9 mouse cellular contexts compared by ENCODE assay signal in genomic region chr15:80266281-80266680, GRCm38 (mm10). TPM values are rescaled to one million over a fixed set of nuclear protein-coding genes. Genes with fewer than 3 reads are reported as not detected.
DNase-seq lines count a peak whose midpoint lies in the region; TF ChIP-seq lines count a peak whose summit lies in the region.
"Had no signal": no experiment of that assay in that cellular context is flagged by ENCODE, and none has a peak within 500 bp of the region (broad histone marks: within the 10 kb centered on the region; RNA-seq: fewer than 3 reads in every experiment).

No protein-coding gene starts in this region.

- no peak overlapping the region for H3K9ac ChIP-seq in MEL (ENCODE audit: control insufficient read depth, low read depth, low read length, poor library complexity, severe bottlenecking)
- H3K9ac ChIP-seq: heart, embryonic 15.5 days had no signal

- H3K27ac ChIP-seq in MEL (ENCODE audit: control insufficient read depth, low read depth, low read length): no peak overlapping the region
- no peak overlapping the region for H3K27ac ChIP-seq in gastrocnemius, adult 2 months
- H3K27ac ChIP-seq in olfactory bulb, adult 2 months (ENCODE audit: insufficient read depth, low read depth, low read length): no peak overlapping the region
- H3K27ac ChIP-seq: heart, embryonic 15.5 days had no signal

- no peak for TF ChIP-seq EP300 in MEL (IDR thresholded peaks at IDR 0.05; ENCODE audit: low read depth in 1 of 2, low read length in 2 of 2)

- H3K79me2 ChIP-seq in C2C12 (ENCODE audit: control insufficient read depth, insufficient read depth) (peaks cover 28% of the 10 kb centered on the region), MEL (ENCODE audit: control insufficient read depth, insufficient read depth, low read length, poor library complexity) (peaks cover 14% of the 10 kb centered on the region)

- peak; percentile 93 for TF ChIP-seq RAD21 in MEL (IDR thresholded peaks at IDR 0.05; ENCODE audit: low read depth, low read length)

- H3K4me3 ChIP-seq in C2C12 (ENCODE audit: insufficient read depth, poor library complexity, severe bottlenecking) (no peak overlapping the region), MEL (ENCODE audit: control insufficient read depth in 1 of 2, insufficient read depth in 1 of 2, low read depth in 2 of 2, low read length in 2 of 2) (no peak overlapping the region)
- H3K4me3 ChIP-seq in gastrocnemius, adult 2 months: no peak overlapping the region
- H3K4me3 ChIP-seq in olfactory bulb, adult 2 months (ENCODE audit: insufficient read depth, low read depth, low read length): no peak overlapping the region
- H3K4me3 ChIP-seq: heart, embryonic 15.5 days had no signal

- peaks cover 17% of the 10 kb centered on the region for H3K79me3 ChIP-seq in C2C12 (ENCODE audit: low read depth)

- H3K9me3 ChIP-seq in MEL (replicated peaks; ENCODE audit: insufficient read depth, low read length): no peaks in the 10 kb centered on the region
- H3K9me3 ChIP-seq: heart, embryonic 15.5 days had no signal

- H3K36me3 ChIP-seq in C2C12 (ENCODE audit: control insufficient read depth, insufficient read depth) (peaks cover 12% of the 10 kb centered on the region), MEL (ENCODE audit: control insufficient read depth in 1 of 2, insufficient read depth in 2 of 2, low read length in 2 of 2) (no peaks in the 10 kb centered on the region; a peak in 1 of 4 replicates)
- H3K36me3 ChIP-seq: heart, embryonic 15.5 days had no signal

- 0% methylated on average over 2 of the region's 2 CpGs for WGBS in olfactory bulb, adult 2 months

- DNase-seq in MEL (ENCODE audit: low read depth, low spot score): peak; percentile 83
- DNase-seq in cerebellum, postnatal 10 days: peak; percentile 92 to 94
- peak; percentile 72 for DNase-seq in gastrocnemius, adult 2 months
- DNase-seq in kidney, postnatal 10 days: peak; percentile 90
- DNase-seq in lung, adult 18-20 months: peak; percentile 73 to 76
- peak; percentile 55 for DNase-seq in yolk sac, embryonic 10.5 days (ENCODE audit: low spot score)

- TF ChIP-seq CTCF in C2C12 (IDR thresholded peaks at IDR 0.05; ENCODE audit: control insufficient read depth, insufficient read depth, insufficient read length): peak; percentile 93
- peak; percentile 90 to 97 (median 94) for TF ChIP-seq CTCF in MEL (IDR thresholded peaks at IDR 0.05 in 2 of 3, conservative IDR thresholded peaks at IDR 0.05 in 1 of 3; ENCODE audit: control insufficient read depth in 1 of 3, insufficient read depth in 1 of 3, low read depth in 2 of 3, low read length in 3 of 3, poor library complexity in 1 of 3, severe bottlenecking in 1 of 3)
- TF ChIP-seq CTCF in gastrocnemius, adult 2 months (IDR thresholded peaks at IDR 0.05): peak; percentile 83
- 0 out of 2 replicates have a peak, but pooled peaks have one; percentile 7 for TF ChIP-seq CTCF in olfactory bulb, adult 2 months (IDR thresholded peaks at IDR 0.05; ENCODE audit: insufficient read depth, low read depth, low read length)

- TF ChIP-seq POLR2A in MEL (IDR thresholded peaks at IDR 0.05; ENCODE audit: control insufficient read depth in 1 of 2, insufficient read depth in 1 of 2, low read depth in 1 of 2, low read length in 2 of 2, poor library complexity in 1 of 2): no peak
- no peak for TF ChIP-seq POLR2A in olfactory bulb, adult 2 months (IDR thresholded peaks at IDR 0.05; ENCODE audit: insufficient read depth, low read depth, low read length)

- H3K27me3 ChIP-seq in C2C12 (ENCODE audit: control insufficient read depth, insufficient read depth, insufficient read length) (peaks cover 5% of the 10 kb centered on the region), MEL (ENCODE audit: control insufficient read depth in 1 of 2, insufficient read depth in 2 of 2, low read length in 2 of 2) (peaks cover 0 to 1% of the 10 kb centered on the region in 2 experiments; a peak in 1 of 4 replicates)

- H3ac ChIP-seq in C2C12 (ENCODE audit: control insufficient read depth, insufficient read length, low read depth): no peak overlapping the region

- intact Hi-C loops in gastrocnemius, adult 2 months (cut with DNase I): loop anchor here (5.0 kb wide), 1 partner anchor 426 kb away; no protein-coding TSS in a partner anchor

- H3K4me1 ChIP-seq in MEL (ENCODE audit: control insufficient read depth in 1 of 2, insufficient read depth in 2 of 2, low read length in 2 of 2): no peaks in the 10 kb centered on the region; a peak in 1 of 4 replicates
- H3K4me1 ChIP-seq in olfactory bulb, adult 2 months (ENCODE audit: control insufficient read depth, insufficient read depth, low read length): peaks cover 8% of the 10 kb centered on the region

TF ChIP-seq in C2C12, 6 proteins besides CTCF, POLR2A, EP300 and RAD21:
- TF ChIP-seq MYOD1 (IDR thresholded peaks at IDR 0.05; ENCODE audit: control insufficient read depth, insufficient read length, low read depth): no peak
- TF ChIP-seq MAX (IDR thresholded peaks at IDR 0.05): peak; percentile 81
- peak; percentile 59 for TF ChIP-seq USF1 (IDR thresholded peaks at IDR 0.05; ENCODE audit: low read depth)

TF ChIP-seq in MEL, 35 proteins besides CTCF, POLR2A, EP300 and RAD21:
- TF ChIP-seq CHD2 (IDR thresholded peaks at IDR 0.05; ENCODE audit: low read length): no peak
- no peak for TF ChIP-seq RCOR1 (IDR thresholded peaks at IDR 0.05; ENCODE audit: low read depth, low read length)
- no peak for TF ChIP-seq MEF2A (IDR thresholded peaks at IDR 0.05; ENCODE audit: extremely low read depth, insufficient replicate concordance, low read depth, low read length, poor library complexity, severe bottlenecking)
- TF ChIP-seq ZC3H11A (IDR thresholded peaks at IDR 0.05; ENCODE audit: low read depth, low read length): peak; percentile 69
- TF ChIP-seq SIN3A (IDR thresholded peaks at IDR 0.05; ENCODE audit: low read length): peak; percentile 50
- peak; percentile 46; the same call in 1 of the 2 replicates for TF ChIP-seq HCFC1 (IDR thresholded peaks at IDR 0.05; ENCODE audit: low read depth, low read length)
- peak; percentile 88; the same call in 1 of the 2 replicates for TF ChIP-seq MYC (IDR thresholded peaks at IDR 0.05; ENCODE audit: low read depth, low read length)
- peak; percentile 84 for TF ChIP-seq SMC3 (IDR thresholded peaks at IDR 0.05; ENCODE audit: low read depth, low read length)
- TF ChIP-seq POLR2AphosphoS2 (IDR thresholded peaks at IDR 0.05; ENCODE audit: low read length): no peak
- 0 out of 2 replicates have a peak, but pooled peaks have one; percentile 25 for TF ChIP-seq ELF1 (IDR thresholded peaks at IDR 0.05; ENCODE audit: low read depth, low read length)
- peak; percentile 77 for TF ChIP-seq USF1 (IDR thresholded peaks at IDR 0.05; ENCODE audit: low read depth, low read length)
- TF ChIP-seq GATA1 (IDR thresholded peaks at IDR 0.05; ENCODE audit: low read depth, low read length): no peak
- peak; percentile 86 for TF ChIP-seq MAX (IDR thresholded peaks at IDR 0.05; ENCODE audit: low read length)
- TF ChIP-seq POLR2AphosphoS5 (IDR thresholded peaks at IDR 0.05; ENCODE audit: borderline replicate concordance, low read depth, low read length): no peak
- TF ChIP-seq ZNF384 (IDR thresholded peaks at IDR 0.05; ENCODE audit: low read depth, low read length): peak; percentile 20; the same call in 1 of the 2 replicates
- TF ChIP-seq CHD1 (IDR thresholded peaks at IDR 0.05; ENCODE audit: low read depth, low read length): no peak
- no peak for TF ChIP-seq UBTF (IDR thresholded peaks at IDR 0.05; ENCODE audit: borderline replicate concordance, insufficient read depth, low read depth, low read length)
- TF ChIP-seq NRF1 (IDR thresholded peaks at IDR 0.05; ENCODE audit: insufficient read depth, low read depth, low read length, poor library complexity, severe bottlenecking): no peak

RNA-seq across cellular contexts. Expression of gene Rps19bp1, which starts 2.2 kb away (rescaled TPM):
- 223 TPM for polyA plus RNA-seq in C2C12 (2012; fragmentation: generic; extraction: Trizol)
- total RNA-seq in MEL (2012; rRNA removed): 59.7 and 78.9 TPM in 2 replicates
- polyA plus RNA-seq in MEL (2012; ENCODE audit: insufficient read depth in 1 of 2, insufficient read length in 2 of 2, low read depth in 1 of 2, low replicate concordance in 2 of 2, missing spikeins in 1 of 2): 100 to 1,000 TPM in 1 of 2 experiments, not detected in 1; 155 TPM
- 10 to 100 TPM; 11.3 to 16.0 TPM for total RNA-seq in gastrocnemius, adult 2 months (2021)
- not detected in 2 replicates for polyA plus RNA-seq in olfactory bulb, adult 2 months (2012; ENCODE audit: insufficient read depth, insufficient read length, low replicate concordance, missing spikeins)

RNA-seq across cellular contexts. Expression of gene Atf4, which starts 11.3 kb away (rescaled TPM):
- polyA plus RNA-seq in C2C12 (2012; fragmentation: generic; extraction: Trizol) (507 TPM), MEL (2012; ENCODE audit: insufficient read depth in 1 of 2, insufficient read length in 2 of 2, low read depth in 1 of 2, low replicate concordance in 2 of 2, missing spikeins in 1 of 2) (100 to 1,000 TPM in 1 of 2 experiments, 10 to 100 TPM in 1; 85.1 to 444 TPM)
- total RNA-seq in MEL (2012; rRNA removed): 351 and 459 TPM in 2 replicates
- 100 to 1,000 TPM; 146 to 171 TPM for total RNA-seq in gastrocnemius, adult 2 months (2021)
- not detected in 2 replicates for polyA plus RNA-seq in olfactory bulb, adult 2 months (2012; ENCODE audit: insufficient read depth, insufficient read length, low replicate concordance, missing spikeins)

RNA-seq across cellular contexts. Expression of gene Cacna1i, which starts 20.8 kb away (rescaled TPM):
- polyA plus RNA-seq in C2C12 (2012; fragmentation: generic; extraction: Trizol) (not detected), MEL (2012; ENCODE audit: insufficient read depth in 1 of 2, insufficient read length in 2 of 2, low read depth in 1 of 2, low replicate concordance in 2 of 2, missing spikeins in 1 of 2) (not detected)
- total RNA-seq in MEL (2012; rRNA removed): not detected in 2 replicates
- under 1 TPM; 0.28 to 0.46 TPM for total RNA-seq in gastrocnemius, adult 2 months (2021)
- polyA plus RNA-seq in olfactory bulb, adult 2 months (2012; ENCODE audit: insufficient read depth, insufficient read length, low replicate concordance, missing spikeins): not detected in 2 replicates
- polyA plus RNA-seq: heart, embryonic 15.5 days had no signal

RNA-seq across cellular contexts. Expression of gene AC140267.1, which starts 30.6 kb away (rescaled TPM):
- polyA plus RNA-seq in C2C12 (2012; fragmentation: generic; extraction: Trizol) (not detected), MEL (2012; ENCODE audit: insufficient read depth in 1 of 2, insufficient read length in 2 of 2, low read depth in 1 of 2, low replicate concordance in 2 of 2, missing spikeins in 1 of 2) (1 to 10 TPM in 1 of 2 experiments, not detected in 1; 1.9 TPM)
- not detected in 2 replicates for total RNA-seq in MEL (2012; rRNA removed)
- total RNA-seq in gastrocnemius, adult 2 months (2021): 10 to 100 TPM; 10.3 to 12.7 TPM
- not detected in 2 replicates for polyA plus RNA-seq in olfactory bulb, adult 2 months (2012; ENCODE audit: insufficient read depth, insufficient read length, low replicate concordance, missing spikeins)
- polyA plus RNA-seq: heart, embryonic 15.5 days had no signal

RNA-seq across cellular contexts. Expression of gene Mief1, which starts 32.5 kb away (rescaled TPM):
- polyA plus RNA-seq in C2C12 (2012; fragmentation: generic; extraction: Trizol) (27.3 TPM), MEL (2012; ENCODE audit: insufficient read depth in 1 of 2, insufficient read length in 2 of 2, low read depth in 1 of 2, low replicate concordance in 2 of 2, missing spikeins in 1 of 2) (10 to 100 TPM in 1 of 2 experiments, not detected in 1; 34.6 TPM)
- 35.4 and 41.5 TPM in 2 replicates for total RNA-seq in MEL (2012; rRNA removed)
- 10 to 100 TPM; 20.6 to 24.6 TPM for total RNA-seq in gastrocnemius, adult 2 months (2021)
- not detected in 2 replicates for polyA plus RNA-seq in olfactory bulb, adult 2 months (2012; ENCODE audit: insufficient read depth, insufficient read length, low replicate concordance, missing spikeins)

Comparison
In these comparisons a context has a peak if more than half of its experiments do, and no peak if none do; other contexts are left out.
1. CTCF ChIP-seq: peak in every context shown above with its lines; median percentile 94 in MEL; 93 in C2C12; 83 in gastrocnemius, adult 2 months; 7 in olfactory bulb, adult 2 months.
2. RNA of gene Cacna1i, which starts 20.8 kb away (polyA plus RNA-seq): not detected in olfactory bulb, adult 2 months; not detected in C2C12 (single experiment) and not detected in MEL; every median in the first group is over 10 times any median in the second.
3. Peak in every context shown above with its lines, with median percentiles within 50 percentile points of each other: DNase-seq.